Mouse (Mus musculus) megakaryocyte-erythroid progenitor cell, adult 5 weeks (primary cell): Measurements from ENCODE around the gene Gm8180. TPM values are rescaled to one million over a fixed set of nuclear protein-coding genes. Genes with fewer than 3 reads are reported as not detected.

Experiments
- polyA plus RNA-seq: library from polyadenylated mRNA; stranded (reverse); fragments of >175 nt; gene quantifications from 2 replicates; pipeline ENCODE4 v1.2.3, GENCODE M21; 2012

Gene Gm8180
- polyA plus RNA-seq, result not detected in 2 replicates

DNA sequence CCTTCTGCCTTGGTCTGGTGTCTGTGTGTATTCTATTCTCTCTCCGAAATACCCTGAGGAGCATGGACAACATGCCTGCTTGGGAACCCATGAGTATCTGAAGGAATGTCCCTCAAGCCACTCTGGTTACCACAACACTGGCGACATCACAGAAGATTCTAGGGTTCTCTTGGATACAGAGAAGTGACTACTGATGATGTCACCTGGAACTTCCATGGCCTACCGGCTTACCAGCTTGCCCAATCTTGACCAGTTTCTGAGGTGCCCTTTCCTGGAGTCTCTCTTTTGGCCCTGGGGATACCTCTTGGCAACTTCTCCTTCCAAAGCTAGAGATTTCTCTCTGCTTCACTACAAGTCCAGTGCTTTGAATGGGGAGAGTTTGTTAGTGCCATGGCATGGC is at the start of gene Gm8180:
Gene Gm8180, minus strand, starts transcription at position 101 of the 400 bp plus-strand sequence.

GRCm38 (mm10) chr14:43747566-43747965 is 37.0 kb downstream of the Gm8180 start, which contains the start of gene Gm6526:
TSS of gene Gm6526 (plus strand) at chr14:43747866.

Other genes with a start within 250 kb of the Gm8180 start
- gene Gm5799, start 241.2 kb downstream of the Gm8180 start, polyA plus RNA-seq, result not detected in 2 replicates
- gene Gm17654, start 205.6 kb downstream of the Gm8180 start, polyA plus RNA-seq, result not detected in 2 replicates
- not detected in 2 replicates for gene Gm10375, start 176.7 kb downstream of the Gm8180 start, polyA plus RNA-seq
- not detected in 2 replicates for gene Gm8165, start 107.5 kb downstream of the Gm8180 start, polyA plus RNA-seq
- gene Gm7324, start 86.9 kb downstream of the Gm8180 start, polyA plus RNA-seq, result 0.11 and 0.13 TPM in 2 replicates
- gene Gm16506, start 57.3 kb downstream of the Gm8180 start, polyA plus RNA-seq, result not detected in 2 replicates
- gene Gm6526, start 36.9 kb downstream of the Gm8180 start, polyA plus RNA-seq, result not detected in 2 replicates
- 0.12 and 0.15 TPM in 2 replicates for gene Ear1, start 90.8 kb upstream of the Gm8180 start, polyA plus RNA-seq
- gene Ear10, start 138.8 kb upstream of the Gm8180 start, polyA plus RNA-seq, result not detected in 2 replicates
- gene Gm8113, start 140.6 kb upstream of the Gm8180 start, polyA plus RNA-seq, result 0.29 and 0.31 TPM in 2 replicates
- not detected in 2 replicates for gene Ang5, start 172.3 kb upstream of the Gm8180 start, polyA plus RNA-seq
- gene Ang6, start 217.5 kb upstream of the Gm8180 start, polyA plus RNA-seq, result not detected in 2 replicates